Mouse (Mus musculus) heart, postnatal 0 days (tissue): ENCODE data around the gene Sox12.

Source experiments
- CTCF ChIP-seq: IDR thresholded peaks from 2 replicates; pipeline ENCODE4 v1.5.1; 2016; ENCODE audit warnings: antibody characterized with exemption, control low read depth, low read depth
- EP300 ChIP-seq: IDR thresholded peaks from 2 replicates; pipeline ENCODE4 v1.6.1; 2016; ENCODE audit warnings: antibody characterized with exemption, low read depth

DNA sequence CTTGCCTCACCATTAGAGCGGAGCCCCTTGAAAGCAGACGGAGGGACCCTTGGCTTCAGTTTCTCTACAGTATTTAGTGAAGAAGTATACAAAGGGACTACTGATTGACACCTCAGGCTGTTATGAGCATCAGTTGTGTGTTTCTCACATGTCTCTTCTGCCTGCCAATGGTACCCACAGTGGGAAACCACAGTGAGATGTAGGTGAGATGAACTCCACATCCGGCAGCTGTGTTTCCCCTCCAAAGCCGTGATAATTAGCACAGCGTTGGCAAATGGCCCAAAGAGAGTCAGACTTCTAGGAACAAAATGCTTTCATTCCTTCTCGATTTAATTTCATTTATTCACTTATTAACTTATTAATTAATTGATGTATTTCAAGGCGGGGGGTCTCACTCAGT is 25.8 kb downstream of the Sox12 start:
- TF ChIP-seq EP300 (no peak), CTCF (no peak)
